8 mouse cellular contexts compared by ENCODE assay signal in the genomic region with DNA sequence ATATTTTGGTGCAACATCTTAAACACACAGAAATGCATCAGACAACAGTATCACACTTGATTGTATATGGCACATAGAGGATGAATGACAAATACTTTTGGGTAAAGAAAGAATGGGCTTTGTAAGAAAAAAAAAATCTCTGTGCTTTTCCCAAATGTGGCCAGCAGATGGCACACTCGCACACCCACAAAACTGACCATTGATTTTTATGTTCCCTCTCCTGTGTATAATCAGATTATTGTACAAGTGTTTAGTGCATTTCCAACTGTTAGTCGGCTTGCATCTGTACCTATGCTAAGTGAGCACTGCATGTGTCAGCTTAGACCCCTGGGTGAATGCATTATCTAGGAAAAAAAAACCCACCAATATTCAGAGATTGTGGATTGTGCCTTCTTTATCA. TPM values are rescaled to one million over a fixed set of nuclear protein-coding genes. Genes with fewer than 3 reads are reported as not detected.
A peak's percentile ranks its signal among the peaks of the same experiment; 100 is the strongest.
DNase-seq lines count a peak whose midpoint lies in the region; ATAC-seq lines count a peak whose summit lies in the region.

No protein-coding gene starts in this region.

- intact Hi-C loops in left cerebral cortex, postnatal 14 days (cut with DNase I): loop anchor here (5.0 kb wide), 2 partner anchors 306 to 474 kb away; no protein-coding TSS in a partner anchor
- intact Hi-C loops in left cerebral cortex, postnatal 10 days (cut with DNase I): no loop called here

- DNase-seq in adrenal gland, adult (ENCODE audit: inconsistent age in 2 of 2, low spot score in 1 of 2): peak; percentile 16 to 61
- no peak for DNase-seq in adrenal gland, postnatal 4 days (ENCODE audit: low spot score in 2 of 2)
- DNase-seq in left cerebral cortex, postnatal 14 days (ENCODE audit: low spot score in 2 of 2): peak; percentile 14 to 50
- DNase-seq in left cerebral cortex, postnatal 10 days (ENCODE audit: extremely low spot score in 1 of 2, low spot score in 2 of 2): no peak
- peak; percentile 13 for DNase-seq in adrenal gland, postnatal 14 days
- DNase-seq in fibroblast of lung, adult 2 months (ENCODE audit: low read depth): peak; percentile 5
- DNase-seq in urinary bladder, postnatal 4 days (ENCODE audit: low spot score in 2 of 2): no peak

- peak; percentile 41; the same call in 1 of the 2 replicates for ATAC-seq in megakaryocyte-erythroid progenitor cell, adult 5-6 weeks (replicated peaks; ENCODE audit: low FRiP score, low TSS enrichment, poor library complexity, severe bottlenecking)

RNA-seq across cellular contexts. Expression of a gene that starts 56.4 kb away (rescaled TPM):
- not detected for total RNA-seq in adrenal gland, postnatal 4 days (2021)
- total RNA-seq in left cerebral cortex, postnatal 14 days (2021): not detected
- total RNA-seq in left cerebral cortex, postnatal 10 days (2021): not detected
- total RNA-seq in adrenal gland, postnatal 14 days (2021): not detected in 2 replicates
- not detected in 2 replicates for total RNA-seq in megakaryocyte-erythroid progenitor cell, adult 5-6 weeks (2014; fragmentation: Nextera tagmentation)
- not detected in 2 replicates for total RNA-seq in megakaryocyte-erythroid progenitor cell, adult 5-6 weeks (2017)

Comparison
In these comparisons a context has a peak if more than half of its experiments do, and no peak if none do; other contexts are left out.
1. DNase-seq: peak in adrenal gland, adult (2 of 2), left cerebral cortex, postnatal 14 days (2 of 2), adrenal gland, postnatal 14 days (single experiment) and fibroblast of lung, adult 2 months (single experiment); none in adrenal gland, postnatal 4 days (0 of 2), left cerebral cortex, postnatal 10 days (0 of 2) and urinary bladder, postnatal 4 days (0 of 2).